Mouse (Mus musculus) midbrain, embryonic 14.5 days (tissue): ENCODE measurements at regions not wholly inside any gene's neighbourhood (a gene's known extent, or its start where the extent isn't known, plus 50 kb on each side); places are given as distances from the start of the nearest gene placed in this dataset.

ENCODE experiments used
- ATAC-seq: fragments of 200-750 bp; cut with Nextera tagmentation; 2 replicates; pipeline ENCODE4 v1.8.0; 2017; ENCODE audit warnings: moderate number of reproducible peaks, moderate library complexity; ENCODE audit not compliant: low FRiP score, low TSS enrichment
- DNase-seq: peaks from one replicate; pipeline ENCODE4 v3.0.0-alpha.2; 2015
- H3K27ac ChIP-seq: fragments of 300-500 bp; sonication (generic); replicated peaks from 2 replicates; pipeline ENCODE4 v1.5.1; 2014; ENCODE audit warnings: mild to moderate bottlenecking, low read depth, low read length, moderate library complexity
- H3K27me3 ChIP-seq: fragments of 300-500 bp; sonication (generic); 2 replicates; pipeline ENCODE4 v1.6.1; 2014; ENCODE audit warnings: low read length, control low read depth, mixed read lengths; ENCODE audit not compliant: control insufficient read depth, insufficient read depth
- H3K36me3 ChIP-seq: fragments of 300-500 bp; sonication (generic); 2 replicates; pipeline ENCODE4 v1.6.1; 2014; ENCODE audit warnings: low read length, control low read depth; ENCODE audit not compliant: control insufficient read depth, insufficient read depth
- H3K4me1 ChIP-seq: fragments of 300-500 bp; sonication (generic); 2 replicates; pipeline ENCODE4 v1.6.1; 2014; ENCODE audit warnings: mild to moderate bottlenecking, antibody characterized with exemption, low read length, control low read depth; ENCODE audit not compliant: control insufficient read depth, insufficient read depth
- H3K4me2 ChIP-seq: fragments of 300-500 bp; sonication (generic); 2 replicates; pipeline ENCODE4 v1.6.1; 2014; ENCODE audit warnings: mild to moderate bottlenecking, low read length, moderate library complexity
- H3K4me3 ChIP-seq: fragments of 300-500 bp; sonication (generic); replicated peaks from 2 replicates; pipeline ENCODE4 v1.5.1; 2014; ENCODE audit warnings: low read depth, low read length
- H3K9ac ChIP-seq: fragments of 300-500 bp; sonication (generic); replicated peaks from 2 replicates; pipeline ENCODE4 v1.6.1; 2014; ENCODE audit warnings: mild to moderate bottlenecking, low read length, moderate library complexity
- H3K9me3 ChIP-seq: fragments of 300-500 bp; sonication (generic); 2 replicates; pipeline ENCODE4 v1.6.1; 2016; ENCODE audit warnings: low read length, control low read depth, mixed read lengths; ENCODE audit not compliant: control insufficient read depth
- WGBS: fragments of 180-500 bp; shearing (Covaris S2); extraction: QIAGEN DNeasy Blood & Tissue Kit; methylation state at CpG from one replicate; pipeline ENCODE4 v1.1.7; 2014; 5-methylcytosine and 5-hydroxymethylcytosine counted together

GRCm38 (mm10) chr13:111994862-111995490, 186.2 kb upstream of the Map3k1 start:
- Histone ChIP-seq H3K36me3 (no peaks in the 10 kb centered on the region), H3K27ac (no peak overlapping the region), H3K9me3 (no peaks in the 10 kb centered on the region), H3K27me3 (no peaks in the 10 kb centered on the region), H3K4me3 (no peak overlapping the region), H3K4me2 (no peak overlapping the region), H3K9ac (no peak overlapping the region), H3K4me1 (no peaks in the 10 kb centered on the region)
- DNase-seq (no peak), ATAC-seq (no peak)
- 87% methylated on average over 5 of the region's 5 CpGs for WGBS

- WGBS, result 85% methylated on average over 6 of the region's 6 CpGs
- no peaks in the 10 kb centered on the region for H3K9me3 ChIP-seq
Measured at GRCm38 (mm10) chr13:111995716-111996115, 186.9 kb upstream of the Map3k1 start.

GRCm38 (mm10) chr13:111996910-111997309, 188.1 kb upstream of the Map3k1 start:
- ATAC-seq (no peak), DNase-seq (peak; percentile 44)
- H3K4me2 ChIP-seq, result no peak overlapping the region
- H3K27me3 ChIP-seq, result no peaks in the 10 kb centered on the region
- H3K4me1 ChIP-seq, result peaks cover 14% of the 10 kb centered on the region
- no peaks in the 10 kb centered on the region for H3K36me3 ChIP-seq
- no peak overlapping the region for H3K27ac ChIP-seq
- WGBS, result 50% methylated on average over 11 of the region's 11 CpGs
- no peak overlapping the region for H3K9ac ChIP-seq
- no peaks in the 10 kb centered on the region for H3K9me3 ChIP-seq
- no peak overlapping the region for H3K4me3 ChIP-seq

More at GRCm38 (mm10) chr13:111995716-111996115, 186.9 kb upstream of the Map3k1 start:
- Histone ChIP-seq H3K9ac (no peak overlapping the region), H3K4me1 (peaks cover 4% of the 10 kb centered on the region; the same call in 1 of the 2 replicates), H3K4me3 (no peak overlapping the region), H3K27me3 (no peaks in the 10 kb centered on the region), H3K4me2 (no peak overlapping the region), H3K36me3 (no peaks in the 10 kb centered on the region), H3K27ac (no peak overlapping the region)
- no peak for DNase-seq
- no peak for ATAC-seq

- no peaks in the 10 kb centered on the region for H3K36me3 ChIP-seq
- no peak for DNase-seq
- H3K4me2 ChIP-seq, result no peak overlapping the region
- ATAC-seq, result no peak
- no peaks in the 10 kb centered on the region for H3K27me3 ChIP-seq
- no peak overlapping the region for H3K27ac ChIP-seq
- H3K4me1 ChIP-seq, result peaks cover 19% of the 10 kb centered on the region
- 72% methylated on average over 11 of the region's 11 CpGs for WGBS
- no peak overlapping the region for H3K9ac ChIP-seq
- no peaks in the 10 kb centered on the region for H3K9me3 ChIP-seq
- no peak overlapping the region for H3K4me3 ChIP-seq
Measured at GRCm38 (mm10) chr13:111997980-111998945, 189.5 kb upstream of the Map3k1 start.

GRCm38 (mm10) chr13:111999647-112000292, 191.0 kb upstream of the Map3k1 start:
- no peak for ATAC-seq
- Histone ChIP-seq H3K9ac (no peak overlapping the region), H3K4me3 (no peak overlapping the region), H3K9me3 (no peaks in the 10 kb centered on the region), H3K4me2 (no peak overlapping the region), H3K36me3 (no peaks in the 10 kb centered on the region), H3K27ac (no peak overlapping the region), H3K27me3 (no peaks in the 10 kb centered on the region), H3K4me1 (peaks cover 19% of the 10 kb centered on the region)
- 90% methylated on average over 6 of the region's 6 CpGs for WGBS
- no peak for DNase-seq

GRCm38 (mm10) chr13:112000293-112000665, 191.5 kb upstream of the Map3k1 start:
- no peak for DNase-seq
- Histone ChIP-seq H3K27me3 (no peaks in the 10 kb centered on the region), H3K36me3 (no peaks in the 10 kb centered on the region), H3K9ac (no peak overlapping the region), H3K4me2 (no peak overlapping the region), H3K4me3 (no peak overlapping the region), H3K9me3 (no peaks in the 10 kb centered on the region), H3K4me1 (peaks cover 19% of the 10 kb centered on the region), H3K27ac (no peak overlapping the region)
- no peak for ATAC-seq
- 49% methylated on average over 6 of the region's 6 CpGs for WGBS

- H3K27me3 ChIP-seq, result no peaks in the 10 kb centered on the region
- peaks cover 19% of the 10 kb centered on the region for H3K4me1 ChIP-seq
- DNase-seq (no peak), ATAC-seq (no peak)
- H3K9ac ChIP-seq, result no peak overlapping the region
- 52% methylated on average over 5 of the region's 5 CpGs for WGBS
- no peak overlapping the region for H3K4me3 ChIP-seq
- H3K4me2 ChIP-seq, result no peak overlapping the region
- H3K9me3 ChIP-seq, result no peaks in the 10 kb centered on the region
- H3K36me3 ChIP-seq, result no peaks in the 10 kb centered on the region
- H3K27ac ChIP-seq, result 0 out of 2 replicates have a peak overlapping the region, but pooled peaks have one; percentile 33
Measured at GRCm38 (mm10) chr13:112000696-112001095, 191.9 kb upstream of the Map3k1 start.

GRCm38 (mm10) chr13:112001155-112002025, 192.6 kb upstream of the Map3k1 start:
- peak; percentile 40 for ATAC-seq
- H3K9ac ChIP-seq, result no peak overlapping the region
- 43% methylated on average over 20 of the region's 20 CpGs for WGBS

More at GRCm38 (mm10) chr13:112001155-112002025, 192.6 kb upstream of the Map3k1 start:
- Histone ChIP-seq H3K4me1 (peaks cover 19% of the 10 kb centered on the region), H3K27ac (peak overlapping the region; percentile 33; the same call in 1 of the 2 replicates), H3K4me3 (no peak overlapping the region), H3K36me3 (no peaks in the 10 kb centered on the region), H3K9me3 (no peaks in the 10 kb centered on the region), H3K4me2 (no peak overlapping the region), H3K27me3 (no peaks in the 10 kb centered on the region)
- peak; percentile 75 for DNase-seq
